Mouse (Mus musculus) heart, postnatal 0 days (tissue): ENCODE data around the gene Syt8.

Experiments used
- CTCF ChIP-seq: IDR thresholded peaks from 2 replicates; pipeline ENCODE4 v1.5.1; 2016; ENCODE audit warnings: antibody characterized with exemption, control low read depth, low read depth
- EP300 ChIP-seq: IDR thresholded peaks from 2 replicates; pipeline ENCODE4 v1.6.1; 2016; ENCODE audit warnings: antibody characterized with exemption, low read depth

- TF ChIP-seq EP300 (no peak), CTCF (no peak)
Observed at GRCm38 (mm10) chr7:142391108-142391507, 43.5 kb upstream of the Syt8 start.
